Mouse (Mus musculus) thymus, postnatal 10 days (tissue): ENCODE measurements at regions not wholly inside any gene's neighbourhood (a gene's known extent, or its start where the extent isn't known, plus 50 kb on each side); places are given as distances from the start of the nearest gene placed in this dataset.

Source experiments
- DNase-seq, 2 experiments: peaks; one replicate each; pipeline ENCODE4 v3.0.0; 2021; ENCODE audit warnings: low spot score in 2 of 2

DNA sequence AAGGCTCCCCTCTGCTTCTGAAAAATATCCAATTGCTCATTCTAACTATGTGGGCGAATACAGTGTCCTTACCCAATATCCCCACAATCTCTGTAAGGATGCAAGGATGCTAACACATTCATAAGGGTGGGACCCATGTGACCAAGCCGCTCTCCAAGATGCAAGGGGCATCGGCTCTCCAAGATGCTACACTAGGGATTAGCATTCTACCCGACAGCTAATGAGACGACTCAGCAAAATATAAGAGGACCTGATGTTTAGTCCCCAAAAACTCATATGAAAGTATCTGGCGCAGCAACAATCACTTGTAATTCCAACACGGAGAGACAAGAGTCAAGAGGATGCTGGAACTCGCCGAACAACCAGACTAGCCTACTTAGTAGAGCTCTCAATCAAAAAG is 299.6 kb upstream of the Jmjd1c start:
- DNase-seq, result no peak

DNA sequence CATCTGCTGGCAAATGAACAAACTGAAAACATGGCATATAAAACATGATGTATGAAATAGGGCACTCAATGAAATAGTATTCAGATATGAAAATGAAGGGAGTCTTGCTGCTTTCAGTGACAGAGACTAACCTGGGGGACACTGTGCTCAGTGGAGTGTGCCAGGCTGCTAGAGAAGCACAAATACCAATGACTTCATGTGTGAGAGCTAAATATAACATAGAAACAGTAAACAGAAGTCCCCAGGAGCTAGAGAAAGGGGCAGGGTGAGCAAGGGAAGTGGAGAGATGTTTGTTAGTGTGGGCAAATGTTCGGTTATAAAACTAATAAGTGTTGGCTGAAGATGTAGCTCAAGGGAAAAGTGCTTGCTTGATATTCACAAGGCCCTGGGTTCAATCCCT is 293.2 kb upstream of the Jmjd1c start:
- no peak for DNase-seq

DNA sequence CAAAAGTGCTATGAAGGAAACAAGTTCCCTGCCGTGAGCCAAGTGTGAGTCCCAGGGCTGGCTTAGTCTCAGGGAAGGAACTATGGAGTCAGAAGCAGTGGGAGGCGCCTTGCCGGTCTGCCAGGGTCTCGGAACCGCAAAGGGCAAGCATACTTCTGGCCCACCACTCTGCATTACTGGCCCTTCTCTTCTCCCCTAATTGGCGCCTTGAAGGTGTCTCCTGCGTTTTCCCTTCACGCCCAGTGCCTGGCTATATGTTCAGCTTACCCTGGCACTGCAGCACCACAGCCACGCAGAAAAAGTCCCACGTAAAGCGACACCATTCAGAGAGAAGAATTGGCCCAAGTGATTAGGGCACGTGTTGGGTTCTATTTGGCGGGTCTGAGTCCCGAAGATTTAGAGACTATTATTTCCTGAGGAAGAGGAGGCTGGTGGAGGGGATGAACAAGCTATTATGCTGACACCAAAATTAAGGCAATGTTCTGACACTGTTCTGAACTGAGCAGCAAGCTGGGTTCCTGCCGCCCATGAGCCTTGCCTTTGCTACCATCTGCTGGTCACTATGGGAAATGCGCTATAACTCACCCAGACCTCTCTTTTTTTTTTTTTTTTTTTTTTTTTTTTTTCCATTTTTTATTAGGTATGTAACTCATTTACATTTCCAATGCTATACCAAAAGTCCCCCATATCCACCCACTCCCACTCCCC is 288.5 kb upstream of the Jmjd1c start:
- peak in 1 of 2 experiments; percentile 26 for DNase-seq

DNA sequence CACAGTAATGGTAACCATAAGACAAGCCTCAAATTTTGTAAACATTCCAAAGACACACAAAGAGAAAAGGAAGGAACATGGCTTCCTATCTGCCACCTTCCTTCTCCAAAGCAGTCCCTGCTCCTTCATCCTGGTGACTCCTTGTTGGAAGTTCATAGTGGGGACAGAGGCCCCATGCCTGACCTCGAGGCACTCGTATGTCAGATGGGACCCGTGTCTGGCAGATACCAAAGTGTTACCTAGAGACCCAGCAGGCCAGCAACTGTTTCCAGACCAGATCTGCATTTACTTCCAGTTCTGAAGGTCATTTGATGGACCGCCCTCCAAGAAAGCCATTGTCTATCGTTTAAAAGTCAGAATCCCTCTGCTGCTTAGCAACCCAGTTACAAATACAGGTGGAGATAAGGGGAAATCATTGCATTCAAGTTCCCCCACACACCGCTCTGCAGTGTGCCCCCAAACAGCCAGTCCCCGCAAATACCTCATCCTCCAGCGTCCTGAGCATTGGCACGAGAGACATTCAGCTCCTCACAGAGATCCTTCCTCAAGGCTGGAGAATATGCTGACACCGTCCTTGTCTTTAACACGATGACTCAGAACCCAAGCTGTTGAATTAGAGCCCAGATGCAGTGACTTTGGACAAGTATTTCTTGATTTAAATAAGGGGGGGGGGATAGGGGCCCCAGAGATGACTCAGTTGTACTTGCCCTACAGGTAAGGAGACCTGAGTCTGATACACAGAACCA is 283.2 kb upstream of the Jmjd1c start:
- DNase-seq, result no peak

DNA sequence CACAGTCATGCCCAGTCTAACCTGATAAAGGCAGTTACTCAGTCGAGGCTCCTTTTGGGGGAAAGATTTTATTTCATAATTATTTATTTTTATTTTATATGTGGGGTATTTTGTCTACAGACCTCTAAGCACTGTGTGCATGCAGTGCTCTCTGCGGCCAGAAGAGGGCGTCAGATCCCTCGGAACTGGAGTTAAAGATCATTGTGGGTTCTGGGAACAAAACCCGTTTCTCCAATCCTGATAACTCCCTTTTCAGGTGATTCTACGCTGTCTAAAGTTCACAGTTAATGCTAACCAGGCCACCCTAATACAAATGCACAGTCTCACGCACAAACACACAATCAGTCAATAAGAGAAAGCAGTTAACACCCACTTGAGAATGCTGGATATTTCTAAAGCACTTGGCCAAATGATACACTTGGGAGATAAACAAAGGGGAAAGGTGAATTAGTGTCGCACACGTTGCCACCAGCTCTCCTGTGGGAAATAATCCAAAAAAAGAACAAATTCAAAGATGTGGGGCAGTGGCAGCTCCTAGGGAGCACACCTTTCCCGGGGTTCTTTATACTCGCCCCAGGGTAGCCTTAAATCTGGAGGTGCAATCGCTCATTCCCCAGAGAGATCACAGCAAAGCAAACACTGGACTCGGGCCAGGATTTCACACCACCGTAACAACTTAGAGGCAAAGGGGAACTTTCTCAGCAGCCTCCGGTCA is 281.9 kb upstream of the Jmjd1c start:
- no peak for DNase-seq

DNA sequence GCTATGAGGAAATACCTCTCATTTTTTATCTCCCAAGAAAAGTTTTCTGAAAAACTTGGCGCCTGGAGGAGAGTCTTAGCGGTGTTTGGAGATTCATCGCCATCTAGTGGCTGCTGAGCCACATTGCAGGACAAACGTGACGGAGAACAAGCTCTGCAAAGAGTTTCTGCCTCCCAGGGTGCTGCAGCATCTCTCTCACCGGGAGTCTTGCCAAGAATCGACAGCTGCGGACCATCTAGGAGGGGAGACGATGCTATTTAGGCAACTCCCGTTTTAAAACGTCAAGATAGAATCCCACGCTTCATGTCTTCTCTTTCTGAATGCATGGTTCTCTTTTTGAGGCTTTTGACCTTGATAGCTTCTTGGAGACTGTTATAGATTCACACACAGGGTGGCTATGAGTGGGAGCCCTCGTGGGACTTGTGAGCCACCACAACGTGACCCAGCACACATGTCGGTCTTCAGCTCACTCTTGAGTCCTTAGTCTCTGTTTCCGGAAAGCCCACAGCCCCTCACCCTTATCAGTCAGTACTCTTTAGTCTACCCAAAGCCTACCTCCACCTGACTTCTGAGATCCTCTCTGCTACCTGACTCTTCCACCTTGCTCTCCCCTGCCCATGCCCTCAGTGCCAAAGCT is 281.2 kb upstream of the Jmjd1c start:
- peak; percentile 13 to 60 for DNase-seq

DNA sequence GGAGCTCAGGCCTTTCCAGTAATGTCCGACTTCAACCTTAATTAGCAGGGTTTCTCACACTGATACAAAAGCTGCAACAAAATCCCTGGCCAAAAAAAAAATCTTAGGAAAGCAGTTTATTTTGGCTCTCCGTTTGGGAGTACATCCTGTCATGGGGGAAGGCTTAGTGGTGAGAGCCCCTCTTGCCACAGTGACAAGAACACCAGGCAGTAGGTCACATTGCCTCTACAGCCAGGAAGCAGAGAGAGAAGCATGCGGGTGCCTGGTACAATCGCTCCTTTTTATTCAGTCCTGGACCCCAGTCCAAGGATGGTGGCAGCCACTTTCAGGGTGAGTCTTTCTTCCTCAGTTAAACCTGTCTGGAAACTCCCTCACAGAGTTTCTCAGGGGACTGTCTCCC is 280.0 kb upstream of the Jmjd1c start:
- no peak for DNase-seq

DNA sequence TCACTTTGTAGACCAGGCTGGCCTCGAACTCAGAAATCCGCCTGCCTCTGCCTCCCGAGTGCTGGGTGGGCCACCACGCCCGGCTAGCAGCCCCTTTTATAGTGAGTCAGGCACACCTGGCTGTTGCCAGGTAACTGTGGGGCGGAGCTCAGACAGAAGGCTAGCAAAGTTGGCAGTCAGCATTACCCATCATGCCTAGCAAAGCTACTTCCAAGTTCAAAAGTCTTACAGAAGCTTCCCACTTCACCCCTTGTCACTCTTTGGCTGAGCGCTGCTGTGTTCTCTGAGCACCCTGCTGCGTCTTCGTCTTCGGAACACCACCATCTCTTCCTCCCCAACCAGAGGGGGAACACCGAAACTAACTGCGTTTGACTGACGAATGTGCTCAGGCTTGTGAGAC is 279.1 kb upstream of the Jmjd1c start:
- DNase-seq, result no peak

DNA sequence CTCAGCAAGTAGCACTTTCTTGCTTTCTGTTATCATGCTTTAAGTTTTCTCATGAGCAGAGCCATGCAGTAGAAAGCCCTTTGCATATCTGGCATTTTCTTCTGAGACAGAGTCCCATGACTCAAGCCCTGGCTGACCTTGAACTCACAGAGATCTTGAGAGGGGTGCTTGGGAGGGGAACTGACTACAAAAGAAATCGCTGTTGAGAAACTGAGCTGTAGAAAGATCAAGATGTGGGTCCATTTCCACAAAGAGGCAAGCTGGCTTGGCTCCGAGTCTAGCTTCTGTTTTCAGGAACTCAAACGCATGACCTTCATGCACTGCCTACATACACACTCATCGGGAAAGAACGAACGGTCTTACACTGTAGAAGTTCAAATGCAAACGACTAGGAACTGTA is 278.0 kb upstream of the Jmjd1c start:
- no peak for DNase-seq

DNA sequence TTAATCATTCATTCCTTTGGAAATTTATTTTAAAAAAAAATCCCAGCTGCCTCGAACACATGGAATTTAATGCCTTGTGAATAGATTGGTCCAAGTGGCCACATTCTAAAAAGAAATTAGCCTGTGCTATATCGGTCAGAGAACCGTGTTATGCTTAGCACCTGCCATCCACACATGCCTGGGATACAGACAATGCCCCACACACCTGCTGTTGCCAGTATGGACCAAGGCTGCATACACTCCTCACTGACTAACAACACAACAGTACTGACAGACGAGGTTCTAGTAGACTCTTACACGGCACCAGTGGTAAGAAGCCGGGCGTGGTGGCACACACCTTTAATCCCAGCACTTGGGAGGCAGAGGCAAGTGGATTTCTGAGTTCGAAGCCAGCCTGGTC is 276.4 kb upstream of the Jmjd1c start:
- DNase-seq, result no peak

DNA sequence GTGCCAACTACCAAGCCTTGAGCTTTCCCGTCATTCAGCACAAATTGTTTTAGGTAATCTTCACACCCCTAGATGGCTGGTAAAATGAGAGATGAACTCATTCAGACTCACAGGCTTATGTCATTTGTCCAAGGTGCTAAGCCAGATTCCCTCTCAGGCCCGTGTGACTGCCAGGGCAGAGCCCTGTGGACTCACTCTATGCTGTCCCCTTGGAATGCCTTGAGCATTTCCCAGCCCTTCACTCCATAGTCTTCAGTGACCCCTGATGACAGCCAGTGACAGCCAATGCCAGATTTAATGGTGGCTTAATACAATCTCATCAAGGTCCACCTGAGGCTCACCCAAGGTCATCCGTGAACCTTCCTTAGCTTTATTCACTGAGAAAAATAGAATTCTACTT is 270.2 kb upstream of the Jmjd1c start:
- no peak for DNase-seq

DNA sequence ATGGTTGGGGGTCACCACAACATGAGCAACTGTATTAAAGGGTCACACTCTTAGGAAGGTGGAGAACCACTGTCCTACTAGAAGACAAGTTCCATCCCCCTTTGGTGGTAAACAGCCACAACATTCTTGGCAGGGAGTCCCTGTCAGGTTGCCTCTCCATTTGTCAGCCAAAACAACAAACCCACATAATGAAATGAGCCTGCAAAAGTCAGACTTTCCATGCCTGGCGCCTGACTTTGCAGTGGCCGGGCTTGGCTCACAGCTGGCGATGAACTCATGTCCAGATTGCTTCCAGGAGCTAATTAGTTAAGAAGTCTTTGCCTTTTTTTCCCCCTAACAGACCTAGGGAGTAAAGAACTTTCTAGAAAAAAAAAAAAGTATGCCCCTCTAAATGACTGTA is 269.6 kb upstream of the Jmjd1c start:
- DNase-seq, result no peak

DNA sequence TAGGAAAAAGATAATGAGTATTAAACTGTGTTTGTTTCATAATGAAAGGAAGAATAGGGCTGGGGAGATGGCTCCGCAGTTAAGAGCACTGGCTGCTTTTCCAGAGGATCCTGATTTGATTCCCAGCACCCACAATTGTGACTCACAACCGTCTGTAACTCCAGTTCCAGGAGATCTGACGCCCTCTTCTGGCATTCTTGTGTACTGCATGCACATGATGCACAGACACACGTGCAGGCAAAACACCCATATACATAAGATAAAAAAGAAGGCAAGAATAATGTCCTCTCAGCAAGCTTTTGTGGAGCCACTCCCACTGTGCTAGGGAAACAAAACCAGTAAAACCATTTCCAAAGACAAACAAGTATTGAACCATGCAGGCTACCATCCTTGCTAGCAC is 261.0 kb upstream of the Jmjd1c start:
- no peak for DNase-seq

DNA sequence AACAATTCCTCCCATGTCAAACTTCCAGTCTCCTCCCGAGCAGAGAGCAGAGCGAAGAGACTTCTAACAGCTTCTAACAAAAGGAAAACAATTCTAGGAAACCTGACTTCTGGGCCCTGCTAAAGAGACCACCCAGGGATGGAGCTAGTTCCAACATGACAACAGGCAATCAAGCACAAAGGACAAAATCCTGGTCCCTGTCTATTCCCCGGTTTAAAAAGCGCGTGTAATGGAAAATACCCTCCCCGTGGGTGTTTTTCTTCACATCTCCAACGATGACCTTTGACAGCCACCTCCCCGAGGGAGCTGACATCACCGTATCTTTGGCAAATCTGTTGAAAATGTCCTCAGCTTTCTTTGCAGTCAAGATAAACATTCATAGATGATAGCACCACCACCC is 256.9 kb upstream of the Jmjd1c start:
- DNase-seq, result no peak

DNA sequence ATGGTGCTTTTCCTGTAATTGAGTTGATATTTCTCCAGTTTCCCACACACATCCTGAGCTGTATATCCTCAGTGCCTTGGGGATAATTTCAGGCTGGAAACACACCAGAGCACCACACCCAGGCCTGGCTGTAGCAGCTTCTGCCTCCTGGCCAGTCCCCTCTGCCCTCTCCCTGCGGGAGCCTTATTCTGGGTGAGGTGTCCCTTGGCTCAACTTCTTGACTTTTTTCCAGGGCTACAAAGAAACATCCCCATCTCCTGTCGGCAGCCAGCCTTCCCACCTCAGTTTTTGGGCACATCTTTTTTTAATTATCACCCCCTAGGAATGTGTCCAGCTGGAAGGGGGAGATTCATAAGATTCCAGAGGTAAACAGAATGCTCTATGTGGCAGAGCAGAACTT is 252.7 kb upstream of the Jmjd1c start:
- DNase-seq, result no peak

DNA sequence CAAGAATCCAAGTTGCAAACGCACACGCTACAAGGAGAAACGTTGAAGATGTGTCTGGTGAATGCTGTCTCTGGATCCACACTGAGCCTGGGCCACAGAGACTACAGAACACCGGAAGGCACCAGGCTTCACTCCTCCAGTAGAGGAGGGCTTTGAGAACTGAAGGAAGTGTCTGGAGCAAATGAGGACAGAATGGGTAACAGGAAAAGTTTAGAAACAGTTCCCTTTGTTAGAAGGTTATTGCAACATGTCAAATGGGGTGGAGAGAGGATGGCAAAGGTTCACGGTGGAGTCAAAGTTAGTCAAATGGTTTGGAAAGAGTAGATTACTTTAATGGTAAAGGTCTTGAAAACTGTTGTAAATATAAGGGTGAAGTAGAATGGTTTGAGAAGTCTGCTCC is 247.1 kb upstream of the Jmjd1c start:
- no peak for DNase-seq

DNA sequence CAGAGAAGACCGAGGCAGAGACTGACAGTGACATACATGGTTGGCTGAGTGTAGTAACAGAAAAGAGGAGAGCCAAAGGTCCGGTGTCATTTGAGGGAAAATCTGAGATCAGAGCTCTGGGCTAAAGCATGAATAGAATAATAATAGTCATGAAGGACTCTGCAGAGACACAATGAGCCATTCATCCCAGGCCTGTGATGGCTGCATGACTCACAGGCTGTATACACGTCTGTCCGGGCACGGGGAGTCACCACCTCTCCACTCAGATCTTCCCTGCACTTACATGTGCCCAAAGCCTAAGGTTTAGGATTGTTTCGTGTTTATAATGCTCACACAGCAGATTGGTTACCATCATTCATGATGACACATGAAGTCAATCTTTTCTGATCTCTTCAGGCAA is 246.2 kb upstream of the Jmjd1c start:
- no peak for DNase-seq

DNA sequence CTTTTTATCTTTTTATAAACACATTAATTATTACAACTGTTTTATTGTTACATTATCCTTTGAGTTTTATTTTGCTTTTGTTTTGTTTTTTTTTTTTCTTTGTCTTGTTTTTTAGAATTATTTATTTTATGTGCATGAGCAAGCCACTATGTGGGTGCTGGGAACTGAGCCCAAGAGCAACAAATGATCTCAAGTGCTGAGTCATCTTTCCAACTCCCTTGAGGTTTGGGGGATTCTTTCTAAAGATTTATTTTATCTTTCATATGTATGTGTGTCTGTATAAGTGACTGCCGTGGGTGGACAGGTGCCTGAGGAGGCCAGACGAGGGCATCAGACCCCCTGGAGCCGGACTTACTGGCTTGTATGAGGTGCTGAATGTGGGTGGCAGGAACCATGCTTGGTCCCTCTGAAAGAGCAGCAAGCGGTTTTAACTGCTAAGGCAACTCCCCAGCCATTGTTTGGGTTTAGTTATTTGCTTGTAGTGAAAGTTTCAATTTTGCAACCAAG is 244.9 kb upstream of the Jmjd1c start:
- no peak for DNase-seq

DNA sequence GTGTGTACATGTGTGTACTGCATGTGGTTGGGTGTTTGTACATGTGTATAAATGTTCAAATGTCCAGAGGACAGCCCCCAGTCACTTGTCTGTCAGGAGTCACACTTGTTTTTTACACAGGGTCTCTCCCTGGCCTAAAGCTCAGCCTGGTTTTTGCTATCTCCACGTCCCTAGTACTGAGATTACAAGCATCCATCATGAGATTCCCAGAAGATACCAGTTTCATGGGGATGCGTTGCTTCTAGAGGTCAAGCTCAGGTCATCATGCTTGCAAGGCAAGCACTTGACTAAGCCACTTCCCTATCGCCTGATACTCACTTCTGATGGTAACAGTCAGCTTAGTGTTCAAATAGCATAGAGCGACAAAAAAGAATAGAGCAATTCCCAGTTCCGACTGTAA is 244.1 kb upstream of the Jmjd1c start:
- DNase-seq, result no peak

DNA sequence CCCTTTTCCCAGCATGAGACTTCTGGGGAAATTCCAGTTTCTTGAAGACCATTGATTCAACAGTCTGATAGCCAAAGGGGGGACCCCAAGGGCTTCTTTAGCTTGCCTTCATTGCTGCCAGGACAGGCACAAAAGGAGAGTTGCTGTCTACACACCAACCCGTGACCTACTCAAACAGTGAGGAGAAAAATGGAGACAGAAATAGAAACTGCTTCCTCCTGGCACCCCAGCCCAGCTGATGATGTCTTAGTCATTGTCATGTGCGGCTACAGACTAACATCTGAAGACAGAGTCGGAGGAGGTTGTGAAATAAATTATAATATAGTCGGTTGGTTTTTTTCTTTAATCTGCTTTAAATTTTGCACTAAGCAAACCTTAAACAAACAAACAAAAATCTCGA is 243.2 kb upstream of the Jmjd1c start:
- DNase-seq, result peak in 1 of 2 experiments; percentile 5

DNA sequence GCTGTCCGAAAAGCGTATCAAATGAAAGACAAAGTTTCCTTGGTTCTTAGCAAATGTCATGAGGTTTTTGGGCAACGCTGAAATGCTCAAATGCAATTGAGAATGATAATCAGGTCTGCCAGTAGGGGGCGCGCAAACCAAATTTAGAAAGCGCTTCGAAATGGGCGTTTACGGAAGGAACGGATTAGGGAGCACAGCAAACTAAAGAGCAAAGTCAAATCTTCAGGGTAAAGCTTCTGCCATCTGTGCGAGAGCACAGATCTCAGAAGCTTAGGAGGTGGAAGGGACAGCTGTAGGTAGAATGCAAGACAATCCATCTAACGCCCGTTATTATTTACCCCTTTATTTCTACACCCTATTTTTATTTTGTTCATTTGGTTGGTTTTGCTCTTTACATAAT is 242.7 kb upstream of the Jmjd1c start:
- peak; percentile 67 to 86 for DNase-seq

DNA sequence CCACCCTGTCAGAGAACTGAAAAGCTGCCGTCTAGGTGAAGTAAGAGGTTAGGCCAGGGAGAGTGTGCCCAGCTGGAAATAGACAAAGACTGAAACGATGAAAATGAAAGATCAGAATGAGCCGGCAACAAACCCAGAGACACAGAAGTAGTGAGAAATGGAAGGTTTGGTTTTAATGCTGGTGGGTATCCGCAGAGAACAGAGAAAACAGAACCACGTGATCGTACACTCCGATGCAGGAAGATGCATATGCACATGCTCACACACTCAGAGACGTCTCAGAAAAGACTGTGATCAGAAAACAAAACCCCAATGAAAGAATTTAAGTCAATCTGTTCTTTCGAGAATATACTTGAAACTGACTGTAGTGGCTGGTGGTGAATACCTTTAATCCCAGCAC is 241.0 kb upstream of the Jmjd1c start:
- DNase-seq, result no peak
